Mouse (Mus musculus) cortical plate, adult 2 months (tissue): ENCODE results near the gene Gm10203.

Experiments used
- CTCF ChIP-seq: fragments of 200-500 bp; IDR thresholded peaks from 2 replicates; pipeline ENCODE4 v1.5.1; 2011; ENCODE audit warnings: mild to moderate bottlenecking, control low read depth, low read length; ENCODE audit not compliant: insufficient read depth; ENCODE audit errors: extremely low read depth
- POLR2A ChIP-seq: fragments of 200-500 bp; IDR thresholded peaks from 2 replicates; pipeline ENCODE4 v1.6.1; 2011; ENCODE audit warnings: mild to moderate bottlenecking, low read length, control low read depth; ENCODE audit not compliant: insufficient read depth; ENCODE audit errors: extremely low read depth

- TF ChIP-seq POLR2A (no peak), CTCF (no peak)
Measured at GRCm38 (mm10) chr6:149093465-149093864, 36.5 kb upstream of the Gm10203 start.
